Mouse (Mus musculus): ENCODE measurements around the gene Flii.

GRCm38 (mm10) chr11:60740321-60740720 is 13.3 kb upstream of the Flii start:
- no peak for TF ChIP-seq CTCF (IDR thresholded peaks at IDR 0.05; ENCODE audit: low read depth)
- TF ChIP-seq EP300 (IDR thresholded peaks at IDR 0.05; ENCODE audit: low read depth) = no peak

Measured in liver, postnatal 0 days (tissue).